Mouse (Mus musculus) olfactory bulb, adult 2 months (tissue): ENCODE measurements around the gene Nrip3. TPM values are rescaled to one million over a fixed set of nuclear protein-coding genes. Genes with fewer than 3 reads are reported as not detected.

ENCODE experiments used
- H3K27ac ChIP-seq: fragments of 200-500 bp; 2 replicates; pipeline ENCODE4 v1.5.1; 2012; ENCODE audit warnings: low read depth, low read length; ENCODE audit not compliant: insufficient read depth
- H3K4me1 ChIP-seq: fragments of 200-500 bp; 2 replicates; pipeline ENCODE4 v1.6.1; 2012; ENCODE audit warnings: low read length; ENCODE audit not compliant: control insufficient read depth, insufficient read depth
- H3K4me3 ChIP-seq: fragments of 200-500 bp; 2 replicates; pipeline ENCODE4 v1.5.1; 2012; ENCODE audit warnings: mild to moderate bottlenecking, low read depth, low read length, moderate library complexity; ENCODE audit not compliant: insufficient read depth
- CTCF ChIP-seq: fragments of 200-500 bp; IDR thresholded peaks from 2 replicates; pipeline ENCODE4 v1.5.1; 2012; ENCODE audit warnings: low read depth, mild to moderate bottlenecking, low read length, moderate library complexity; ENCODE audit not compliant: insufficient read depth
- POLR2A ChIP-seq: fragments of 200-500 bp; IDR thresholded peaks from 2 replicates; pipeline ENCODE4 v1.6.1; 2012; ENCODE audit warnings: mild to moderate bottlenecking, low read depth, low read length, moderate library complexity; ENCODE audit not compliant: insufficient read depth
- WGBS: fragments of 180-500 bp; shearing (Covaris S2); methylation state at CpG from one replicate; pipeline ENCODE4 v1.1.7; 2018; 5-methylcytosine and 5-hydroxymethylcytosine counted together
- polyA plus RNA-seq: library from polyadenylated mRNA; stranded (reverse); fragments of >200 nt; gene quantifications from 2 replicates; pipeline ENCODE4 v1.2.4, GENCODE M21; 2012; ENCODE audit warnings: low replicate concordance; ENCODE audit not compliant: missing spikeins, insufficient read depth, insufficient read length

Gene Nrip3
- polyA plus RNA-seq, 1 experiment: 285 TPM

- peaks cover 10% of the 10 kb centered on the region for H3K4me1 ChIP-seq
- H3K27ac ChIP-seq: no peak overlapping the region
- TF ChIP-seq CTCF: no peak
- TF ChIP-seq POLR2A: no peak
- WGBS: 68% methylated on average over 6 of the region's 6 CpGs
- H3K4me3 ChIP-seq: no peak overlapping the region
Measured at GRCm38 (mm10) chr7:109804843-109805242, 23.0 kb upstream of the Nrip3 start.

- H3K4me1 ChIP-seq: peaks cover 10% of the 10 kb centered on the region
- H3K4me3 ChIP-seq: no peak overlapping the region
- peak overlapping the region; percentile 12; the same call in 1 of the 2 replicates for H3K27ac ChIP-seq
- no peak for TF ChIP-seq POLR2A
- TF ChIP-seq CTCF: no peak
- WGBS: 92% methylated on average over 6 of the region's 6 CpGs
Measured at GRCm38 (mm10) chr7:109804355-109804754, 22.5 kb upstream of the Nrip3 start.

- WGBS: 21% methylated on average over 1 of the region's 1 CpGs
Measured at GRCm38 (mm10) chr7:109803516-109803915, 21.7 kb upstream of the Nrip3 start.

GRCm38 (mm10) chr7:109800626-109801025 lies 18.8 kb upstream of the Nrip3 start:
- TF ChIP-seq POLR2A: no peak
- Histone ChIP-seq H3K4me1 (peaks cover 19% of the 10 kb centered on the region), H3K27ac (peak overlapping the region; percentile 82), H3K4me3 (no peak overlapping the region)
- WGBS: 61% methylated on average over 4 of the region's 4 CpGs

More at GRCm38 (mm10) chr7:109803516-109803915, 21.7 kb upstream of the Nrip3 start:
- Histone ChIP-seq H3K4me3 (no peak overlapping the region), H3K4me1 (peaks cover 16% of the 10 kb centered on the region), H3K27ac (no peak overlapping the region)
- no peak for TF ChIP-seq POLR2A
- no peak for TF ChIP-seq CTCF

- no peak for TF ChIP-seq POLR2A
- no peak for TF ChIP-seq CTCF
- H3K4me1 ChIP-seq: peaks cover 27% of the 10 kb centered on the region
- 64% methylated on average over 11 of the region's 11 CpGs for WGBS
- H3K27ac ChIP-seq: no peak overlapping the region
- H3K4me3 ChIP-seq: no peak overlapping the region
Measured at GRCm38 (mm10) chr7:109799168-109799567, 17.3 kb upstream of the Nrip3 start.

- TF ChIP-seq POLR2A (no peak), CTCF (no peak)
- H3K27ac ChIP-seq: peak overlapping the region; percentile 62
Measured at GRCm38 (mm10) chr7:109795564-109795963, 13.7 kb upstream of the Nrip3 start.

GRCm38 (mm10) chr7:109794556-109794955 lies 12.7 kb upstream of the Nrip3 start:
- Histone ChIP-seq H3K4me1 (peaks cover 20% of the 10 kb centered on the region), H3K4me3 (no peak overlapping the region), H3K27ac (peak overlapping the region; percentile 75)
- WGBS: 23% methylated on average over 2 of the region's 2 CpGs
- TF ChIP-seq CTCF (no peak), POLR2A (no peak)

More at GRCm38 (mm10) chr7:109795564-109795963, 13.7 kb upstream of the Nrip3 start:
- H3K4me1 ChIP-seq: peaks cover 20% of the 10 kb centered on the region
- no peak overlapping the region for H3K4me3 ChIP-seq
- 72% methylated on average over 5 of the region's 5 CpGs for whole genome bisulfite sequencing

- TF ChIP-seq POLR2A (no peak), CTCF (no peak; the same call in 1 of the 2 replicates)
- Histone ChIP-seq H3K4me3 (no peak overlapping the region), H3K27ac (no peak overlapping the region), H3K4me1 (peaks cover 14% of the 10 kb centered on the region)
- WGBS: 87% methylated on average over 2 of the region's 2 CpGs
Measured at GRCm38 (mm10) chr7:109792759-109793158, 10.9 kb upstream of the Nrip3 start.

GRCm38 (mm10) chr7:109790818-109791217 lies 9.0 kb upstream of the Nrip3 start:
- H3K4me3 ChIP-seq: no peak overlapping the region
- TF ChIP-seq POLR2A (no peak), CTCF (no peak)
- no peak overlapping the region for H3K27ac ChIP-seq
- H3K4me1 ChIP-seq: peaks cover 11% of the 10 kb centered on the region
- 69% methylated on average over 3 of the region's 3 CpGs for WGBS

- H3K4me3 ChIP-seq: no peak overlapping the region
Measured at GRCm38 (mm10) chr7:109787860-109788259, 6.0 kb upstream of the Nrip3 start.

More at GRCm38 (mm10) chr7:109787860-109788259, 6.0 kb upstream of the Nrip3 start:
- Histone ChIP-seq H3K4me1 (no peaks in the 10 kb centered on the region), H3K27ac (no peak overlapping the region)
- no peak for TF ChIP-seq CTCF
- no peak for TF ChIP-seq POLR2A
- 96% methylated on average over 2 of the region's 2 CpGs for WGBS
